Mouse (Mus musculus): ENCODE results near the gene Vps45.

GRCm38 (mm10) chr3:96008463-96008862, 49.8 kb downstream of the Vps45 start:
- TF ChIP-seq CTCF (conservative IDR thresholded peaks at IDR 0.05; ENCODE audit: low read length) (no peak), POU5F1 (IDR thresholded peaks at IDR 0.05; ENCODE audit: borderline replicate concordance, low read length) (no peak)

Measured in E14TG2a.4 (cell line).